Mouse (Mus musculus) hindbrain, embryonic 14.5 days (tissue): ENCODE measurements around the gene Eno2. TPM values are rescaled to one million over a fixed set of nuclear protein-coding genes. Genes with fewer than 3 reads are reported as not detected.
A peak's percentile ranks its signal among the peaks of the same experiment; 100 is the strongest.

Experiments used
- ATAC-seq: fragments of 200-750 bp; cut with Nextera tagmentation; 2 replicates; pipeline ENCODE4 v1.8.0; 2017; ENCODE audit warnings: moderate number of reproducible peaks, mild to moderate bottlenecking, moderate TSS enrichment, moderate library complexity; ENCODE audit not compliant: low FRiP score
- DNase-seq: peaks from one replicate; pipeline ENCODE4 v3.0.0-alpha.2; 2015; ENCODE audit warnings: low spot score
- H3K27ac ChIP-seq: fragments of 300-500 bp; sonication (generic); 2 replicates; pipeline ENCODE4 v1.5.1; 2014; ENCODE audit warnings: mild to moderate bottlenecking, moderate library complexity
- H3K27me3 ChIP-seq: fragments of 300-500 bp; sonication (generic); 2 replicates; pipeline ENCODE4 v1.6.1; 2014; ENCODE audit warnings: mild to moderate bottlenecking, low read length, mixed read lengths; ENCODE audit not compliant: control insufficient read depth, insufficient read depth
- H3K36me3 ChIP-seq: fragments of 300-500 bp; sonication (generic); replicated peaks from 2 replicates; pipeline ENCODE4 v1.6.1; 2014; ENCODE audit not compliant: control insufficient read depth, insufficient read depth
- H3K4me1 ChIP-seq: fragments of 300-500 bp; sonication (generic); replicated peaks from 2 replicates; pipeline ENCODE4 v1.6.1; 2014; ENCODE audit warnings: antibody characterized with exemption, low read length, mixed read lengths; ENCODE audit not compliant: control insufficient read depth, insufficient read depth
- H3K4me2 ChIP-seq: fragments of 300-500 bp; sonication (generic); replicated peaks from 2 replicates; pipeline ENCODE4 v1.6.1; 2014; ENCODE audit warnings: mild to moderate bottlenecking, moderate library complexity
- H3K4me3 ChIP-seq: fragments of 300-500 bp; sonication (generic); replicated peaks from 2 replicates; pipeline ENCODE4 v1.5.1; 2014; ENCODE audit warnings: mild to moderate bottlenecking, low read length
- H3K9ac ChIP-seq: fragments of 300-500 bp; sonication (generic); 2 replicates; pipeline ENCODE4 v1.6.1; 2014
- H3K9me3 ChIP-seq: fragments of 300-500 bp; sonication (generic); 2 replicates; pipeline ENCODE4 v1.6.1; 2016; ENCODE audit warnings: low read length; ENCODE audit not compliant: control insufficient read depth
- WGBS: fragments of 180-500 bp; shearing (Covaris S2); extraction: QIAGEN DNeasy Blood & Tissue Kit; methylation state at CpG from one replicate; pipeline ENCODE4 v1.1.7; 2014; 5-methylcytosine and 5-hydroxymethylcytosine counted together
- polyA plus RNA-seq: library from polyadenylated mRNA; unstranded; fragments of >200 nt; fragmentation: Nextera tagmentation; extraction: Ambion mirVana; gene quantifications from 2 replicates; pipeline ENCODE4 v1.2.1, GENCODE M21; 2014

Gene Eno2
- polyA plus RNA-seq, 1 experiment from 2014 or later = 142 TPM

DNA sequence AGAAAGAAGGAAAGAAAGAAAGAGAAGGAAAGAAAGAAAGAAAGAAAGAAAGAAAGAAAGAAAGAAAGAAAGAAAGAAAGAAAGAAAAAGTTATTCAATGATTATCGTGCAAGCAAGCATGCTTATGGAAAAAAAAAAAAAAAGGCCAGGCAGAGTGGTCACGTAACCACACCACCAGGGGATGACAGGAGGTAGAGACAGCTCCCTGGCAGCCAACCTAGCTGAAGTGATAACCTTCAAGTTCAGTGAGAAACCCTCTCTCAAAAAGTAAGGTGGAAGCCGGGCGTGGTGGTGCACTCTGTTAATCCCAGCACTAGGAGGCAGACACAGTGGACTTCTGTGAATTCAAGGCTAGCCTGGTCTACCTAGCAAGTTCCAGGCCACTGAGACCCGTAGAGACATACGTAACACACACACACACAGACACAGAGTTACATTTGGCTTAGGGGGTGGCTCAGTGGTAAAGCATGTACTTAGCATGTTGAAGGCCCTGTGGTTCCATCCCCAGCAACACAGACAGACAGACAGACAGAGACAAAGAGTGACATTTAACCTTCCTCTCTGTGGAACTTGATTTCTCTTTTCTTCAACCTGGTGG lies 46.5 kb downstream of the Eno2 start:
- Histone ChIP-seq H3K4me1 (no peaks in the 10 kb centered on the region), H3K4me2 (no peak overlapping the region)

DNA sequence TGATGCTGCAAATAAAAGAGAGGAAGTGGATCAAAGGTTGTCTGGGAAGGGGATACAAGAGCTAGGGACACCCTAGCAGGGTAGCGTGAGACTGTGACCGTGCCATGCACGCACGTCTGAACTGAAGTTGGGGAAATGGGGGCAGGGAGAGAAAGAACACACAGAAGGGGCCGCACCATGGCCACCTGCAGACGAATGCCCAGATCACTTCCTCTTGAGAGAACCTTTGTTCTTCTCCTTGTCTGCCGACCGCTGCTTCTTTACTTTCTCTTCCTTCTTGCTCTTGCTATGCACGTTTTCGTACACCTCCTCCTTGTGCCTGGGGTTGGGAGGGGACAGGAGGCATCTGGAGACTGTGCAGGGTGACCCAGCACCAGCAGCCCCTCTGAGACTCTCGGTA lies 48.6 kb downstream of the Eno2 start:
- Histone ChIP-seq H3K27ac (no peak overlapping the region), H3K4me2 (no peak overlapping the region), H3K4me3 (no peak overlapping the region), H3K36me3 (peaks cover 16% of the 10 kb centered on the region), H3K27me3 (no peaks in the 10 kb centered on the region), H3K9me3 (no peaks in the 10 kb centered on the region), H3K9ac (no peak overlapping the region), H3K4me1 (no peaks in the 10 kb centered on the region)
- 67% methylated on average over 11 of the region's 11 CpGs for WGBS
- DNase-seq (no peak), ATAC-seq (no peak)

More for the DNA sequence above, 46.5 kb downstream of the Eno2 start:
- H3K27ac ChIP-seq = no peak overlapping the region
- H3K36me3 ChIP-seq = no peaks in the 10 kb centered on the region; the same call in 1 of the 2 replicates
- ATAC-seq (no peak), DNase-seq (no peak)
- no peaks in the 10 kb centered on the region for H3K27me3 ChIP-seq
- H3K9ac ChIP-seq = no peak overlapping the region
- 90% methylated on average over 6 of the region's 6 CpGs for WGBS
- no peaks in the 10 kb centered on the region for H3K9me3 ChIP-seq
- H3K4me3 ChIP-seq = no peak overlapping the region

DNA sequence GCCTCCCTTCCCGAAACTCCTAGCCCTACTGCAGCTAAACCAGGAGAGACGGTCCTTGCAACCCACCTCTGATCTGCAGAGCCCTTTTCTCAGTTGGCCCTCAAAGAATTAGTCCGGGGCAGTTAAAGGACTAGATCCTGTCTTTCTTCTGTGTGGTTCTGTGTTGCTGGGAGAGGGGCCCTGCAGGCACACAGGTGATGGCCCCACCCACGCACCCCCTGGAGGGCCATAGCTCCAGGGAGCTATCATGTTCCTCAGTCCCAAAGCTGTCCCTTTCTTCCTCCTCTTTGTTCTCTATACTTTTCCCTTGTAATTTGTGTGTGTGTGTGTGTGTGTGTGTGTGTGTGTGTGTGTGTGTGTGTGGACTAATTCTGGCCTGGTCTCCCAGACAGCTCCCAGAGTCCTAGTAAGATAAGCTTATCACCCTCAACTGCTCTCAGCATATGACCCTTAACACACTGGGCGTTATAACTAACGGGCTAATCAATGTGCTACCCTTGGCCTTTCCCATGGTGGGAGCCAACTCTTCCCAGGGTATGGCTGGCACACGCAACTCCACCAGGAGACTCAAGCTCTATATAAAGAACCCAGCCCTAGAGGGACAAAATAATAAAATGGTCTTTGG lies 50.0 kb downstream of the Eno2 start:
- no peak for DNase-seq
- WGBS = 72% methylated on average over 7 of the region's 7 CpGs
- Histone ChIP-seq H3K27ac (no peak overlapping the region), H3K4me1 (no peaks in the 10 kb centered on the region), H3K36me3 (peaks cover 30% of the 10 kb centered on the region), H3K9me3 (no peaks in the 10 kb centered on the region), H3K4me3 (no peak overlapping the region), H3K27me3 (no peaks in the 10 kb centered on the region), H3K4me2 (no peak overlapping the region), H3K9ac (no peak overlapping the region)
- ATAC-seq = no peak

DNA sequence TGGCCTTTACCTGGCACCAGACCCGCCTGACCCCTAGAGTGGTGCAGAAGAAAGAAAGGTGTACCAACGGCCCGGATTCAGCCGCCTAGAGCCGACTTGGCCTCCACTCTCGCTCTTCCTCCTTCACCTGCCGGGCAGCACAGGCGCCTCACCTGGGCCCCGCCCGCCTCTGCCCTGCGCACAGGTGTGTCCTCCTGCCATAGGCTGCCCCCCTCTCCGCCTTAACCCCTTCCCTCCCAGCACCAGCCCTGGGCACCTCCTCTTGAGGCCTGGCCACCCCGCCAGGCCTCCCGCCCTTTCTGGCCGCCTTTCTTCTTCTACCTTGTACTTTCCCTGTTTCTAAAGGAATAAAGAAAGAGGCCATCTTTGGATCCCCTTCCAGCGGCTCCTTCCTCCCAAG lies 50.8 kb downstream of the Eno2 start:
- ATAC-seq (no peak), DNase-seq (no peak)
- 65% methylated on average over 16 of the region's 16 CpGs for WGBS
- no peak overlapping the region for H3K27ac ChIP-seq
- H3K36me3 ChIP-seq = peaks cover 38% of the 10 kb centered on the region
- peaks cover 3% of the 10 kb centered on the region; the same call in 1 of the 2 replicates for H3K4me1 ChIP-seq
- H3K9ac ChIP-seq = no peak overlapping the region
- H3K27me3 ChIP-seq = no peaks in the 10 kb centered on the region
- H3K4me2 ChIP-seq = no peak overlapping the region
- no peaks in the 10 kb centered on the region for H3K9me3 ChIP-seq
- no peak overlapping the region for H3K4me3 ChIP-seq

DNA sequence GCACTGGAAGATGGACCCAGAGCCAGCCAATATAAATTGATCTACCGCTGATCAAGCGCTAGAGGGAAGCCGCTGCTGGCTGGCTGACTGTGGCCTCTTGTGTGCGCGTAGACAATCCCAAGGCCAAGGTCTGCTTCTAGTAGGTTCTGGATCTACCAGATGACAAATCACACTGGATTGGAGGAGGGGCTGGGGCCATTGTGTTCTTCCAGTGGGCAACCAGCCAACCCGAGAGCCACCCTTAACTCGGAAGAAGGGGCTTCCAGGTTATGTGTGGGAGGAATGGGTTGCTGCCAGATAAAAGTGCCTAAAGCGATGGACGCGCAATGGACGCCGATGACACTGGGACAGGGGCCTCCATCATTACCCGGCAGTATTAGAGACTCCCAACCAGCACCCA lies 51.5 kb downstream of the Eno2 start:
- DNase-seq = no peak
- Histone ChIP-seq H3K4me1 (peaks cover 11% of the 10 kb centered on the region), H3K9ac (no peak overlapping the region), H3K27ac (no peak overlapping the region), H3K4me2 (no peak overlapping the region), H3K4me3 (no peak overlapping the region), H3K27me3 (no peaks in the 10 kb centered on the region), H3K9me3 (no peaks in the 10 kb centered on the region), H3K36me3 (peaks cover 40% of the 10 kb centered on the region)
- WGBS = 77% methylated on average over 13 of the region's 13 CpGs
- no peak for ATAC-seq

DNA sequence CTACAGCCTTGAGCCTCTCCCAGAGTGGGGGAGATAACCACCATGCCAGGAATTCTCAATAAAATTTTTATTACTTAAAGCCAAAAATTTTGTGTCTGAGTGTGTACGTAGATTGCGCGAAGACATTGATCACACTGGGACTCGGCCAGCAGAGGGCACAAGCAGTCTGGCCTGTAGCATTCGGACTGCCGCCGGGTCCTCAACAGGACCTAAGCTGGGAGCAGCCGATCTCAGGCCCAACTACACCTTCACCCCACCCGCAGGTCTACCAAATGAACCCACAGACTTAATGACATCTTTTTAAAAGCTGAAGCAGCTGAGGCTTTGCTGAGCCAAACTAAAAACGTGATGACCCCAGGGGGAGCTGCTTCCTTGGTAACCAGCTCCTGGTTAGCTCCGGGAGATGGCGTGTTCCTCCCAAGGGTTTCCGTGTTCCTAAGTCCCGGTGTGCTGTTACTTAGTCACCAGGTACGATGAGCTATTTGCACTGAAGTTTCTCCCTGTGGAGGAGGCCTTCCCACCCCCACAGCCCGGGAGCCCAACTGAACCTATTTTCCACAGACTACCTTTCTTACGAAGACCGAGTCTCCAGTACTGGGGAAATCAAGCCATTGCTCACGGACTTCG lies 52.5 kb downstream of the Eno2 start:
- no peak overlapping the region for H3K4me3 ChIP-seq
- WGBS = 65% methylated on average over 20 of the region's 20 CpGs
- no peak overlapping the region for H3K9ac ChIP-seq

DNA sequence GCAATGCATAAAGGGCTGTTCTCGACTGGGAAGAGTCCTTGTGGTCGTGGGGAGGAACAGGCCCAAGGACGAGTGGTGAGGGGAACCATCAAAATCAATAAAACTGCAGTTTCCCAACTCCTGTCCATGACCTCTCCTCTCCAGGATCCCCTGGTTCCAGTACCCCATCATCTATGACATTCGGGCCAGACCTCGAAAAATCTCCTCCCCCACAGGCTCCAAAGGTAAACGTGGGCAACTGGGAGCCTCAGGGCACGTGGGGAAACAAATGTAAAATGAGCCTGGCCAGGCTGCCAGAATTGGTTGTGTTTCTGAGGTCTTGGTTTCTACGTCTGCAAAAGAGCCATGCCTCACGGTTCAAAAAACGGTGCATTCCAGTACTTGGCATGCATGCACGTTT lies 56.6 kb downstream of the Eno2 start:
- Histone ChIP-seq H3K36me3 (peaks cover 49% of the 10 kb centered on the region), H3K27me3 (no peaks in the 10 kb centered on the region), H3K4me3 (peak overlapping the region; percentile 90), H3K27ac (peak overlapping the region; percentile 81; the same call in 1 of the 2 replicates), H3K9me3 (no peaks in the 10 kb centered on the region), H3K4me1 (peaks cover 23% of the 10 kb centered on the region), H3K9ac (peak overlapping the region; percentile 93), H3K4me2 (peak overlapping the region; percentile 92)
- no peak for DNase-seq
- ATAC-seq = no peak
- 22% methylated on average over 11 of the region's 11 CpGs for WGBS

More for the DNA sequence above, 52.5 kb downstream of the Eno2 start:
- no peaks in the 10 kb centered on the region for H3K9me3 ChIP-seq
- no peak overlapping the region for H3K27ac ChIP-seq
- no peak overlapping the region for H3K4me2 ChIP-seq
- DNase-seq = peak; percentile 54
- H3K4me1 ChIP-seq = peaks cover 12% of the 10 kb centered on the region
- no peaks in the 10 kb centered on the region for H3K27me3 ChIP-seq
- ATAC-seq = no peak
- H3K36me3 ChIP-seq = peaks cover 40% of the 10 kb centered on the region

DNA sequence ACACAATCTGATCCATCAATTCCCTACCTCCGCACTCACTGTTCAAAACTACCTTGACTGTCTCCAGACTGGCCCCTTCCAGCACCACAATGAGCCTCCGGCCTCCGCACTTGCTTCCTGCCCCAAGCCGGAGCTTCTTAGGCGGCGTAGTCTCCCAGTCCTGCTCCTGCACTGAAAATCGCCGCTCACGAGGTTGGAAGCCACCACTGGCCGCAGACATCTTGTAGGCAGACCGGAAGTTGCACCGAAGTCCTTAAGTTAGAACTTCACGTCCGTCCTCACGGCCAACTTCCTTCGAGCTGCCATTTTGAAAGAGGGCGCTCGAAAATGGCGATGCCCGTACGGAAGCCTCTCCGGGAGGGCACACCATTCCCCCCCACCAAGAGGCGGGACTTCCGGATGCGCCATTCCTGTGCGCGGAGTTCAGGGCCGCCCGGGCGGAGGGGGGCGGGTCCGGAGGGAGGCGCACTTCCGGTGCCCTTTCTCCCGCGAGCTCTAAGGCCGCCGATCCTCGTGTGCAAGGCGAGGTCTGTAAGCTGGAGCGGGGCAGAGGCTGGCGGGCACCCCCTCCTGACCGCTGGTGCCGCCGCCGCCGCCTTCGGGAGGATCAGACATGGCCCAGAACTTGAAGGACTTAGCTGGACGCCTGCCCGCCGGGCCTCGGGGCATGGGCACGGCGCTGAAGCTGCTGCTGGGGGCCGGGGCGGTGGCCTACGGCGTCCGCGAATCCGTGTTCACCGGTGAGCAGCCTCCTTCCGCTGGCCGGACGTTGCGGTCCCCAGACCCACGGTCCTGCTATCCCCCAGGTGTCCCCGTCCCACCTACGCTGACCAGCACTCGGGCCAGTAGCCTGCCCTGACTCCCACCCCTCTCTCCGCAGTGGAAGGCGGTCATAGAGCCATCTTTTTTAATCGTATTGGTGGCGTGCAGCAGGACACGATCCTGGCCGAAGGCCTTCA lies 57.4 kb downstream of the Eno2 start, which contains the start of the genes Emg1 and Phb2:
Emg1 (minus strand) TSS at position 355 of the 959 bp plus-strand sequence.
Phb2 (plus strand) TSS at position 513 of the 959 bp plus-strand sequence.
- Histone ChIP-seq H3K4me3 (peak within 1 kb of the TSS; percentile 90), H3K4me2 (peak within 1 kb of the TSS; percentile 92), H3K36me3 (peaks cover 46% of the 10 kb centered on the region), H3K27me3 (no peaks in the 10 kb centered on the region), H3K27ac (peak within 1 kb of the TSS; percentile 81), H3K9me3 (no peaks in the 10 kb centered on the region), H3K9ac (peak within 1 kb of the TSS; percentile 93), H3K4me1 (peaks cover 23% of the 10 kb centered on the region)
- peak; percentile 98 for DNase-seq
- ATAC-seq = peak; percentile 97
- WGBS = under 1% methylated on average over 75 of the region's 76 CpGs
